Mouse (Mus musculus) heart, embryonic 15.5 days (tissue): ENCODE measurements at regions not wholly inside any gene's neighbourhood (a gene's known extent, or its start where the extent isn't known, plus 50 kb on each side); places are given as distances from the start of the nearest gene placed in this dataset.
A peak's percentile ranks its signal among the peaks of the same experiment; 100 is the strongest.
"Not testable (repeated sequence)": the region's sequence is repeated elsewhere in the genome, so short reads cannot be mapped to it uniquely, and the experiment has no call there.

Experiments
- ATAC-seq: fragments of 200-750 bp; cut with Nextera tagmentation; replicated peaks from 2 replicates; pipeline ENCODE4 v1.8.0; 2017; ENCODE audit warnings: low read depth, moderate TSS enrichment; ENCODE audit not compliant: insufficient number of reproducible peaks, insufficient read depth, low FRiP score
- H3K27ac ChIP-seq: fragments of 300-500 bp; sonication (generic); 2 replicates; pipeline ENCODE4 v1.5.1; 2015; ENCODE audit warnings: mild to moderate bottlenecking, inconsistent platforms
- H3K27me3 ChIP-seq: fragments of 300-500 bp; sonication (generic); 2 replicates; pipeline ENCODE4 v1.6.1; 2015; ENCODE audit warnings: inconsistent platforms
- H3K36me3 ChIP-seq: fragments of 300-500 bp; sonication (generic); 2 replicates; pipeline ENCODE4 v1.6.1; 2015; ENCODE audit warnings: mild to moderate bottlenecking, inconsistent platforms
- H3K4me1 ChIP-seq: fragments of 300-500 bp; sonication (generic); replicated peaks from 2 replicates; pipeline ENCODE4 v1.6.1; 2015; ENCODE audit warnings: inconsistent platforms
- H3K4me2 ChIP-seq: fragments of 300-500 bp; sonication (generic); 2 replicates; pipeline ENCODE4 v1.6.1; 2015; ENCODE audit warnings: inconsistent platforms, mild to moderate bottlenecking, moderate library complexity
- H3K4me3 ChIP-seq: fragments of 300-500 bp; sonication (generic); 2 replicates; pipeline ENCODE4 v1.5.1; 2015; ENCODE audit warnings: mild to moderate bottlenecking, inconsistent platforms
- H3K9ac ChIP-seq: fragments of 300-500 bp; sonication (generic); 2 replicates; pipeline ENCODE4 v1.6.1; 2015; ENCODE audit warnings: mild to moderate bottlenecking, inconsistent platforms
- H3K9me3 ChIP-seq: fragments of 300-500 bp; sonication (generic); replicated peaks from 2 replicates; pipeline ENCODE4 v1.6.1; 2016; ENCODE audit warnings: inconsistent platforms
- WGBS: fragments of 180-500 bp; shearing (Covaris S2); methylation state at CpG from one replicate; pipeline ENCODE4 v1.1.7; 2015; ENCODE audit warnings: mixed read lengths; 5-methylcytosine and 5-hydroxymethylcytosine counted together

DNA sequence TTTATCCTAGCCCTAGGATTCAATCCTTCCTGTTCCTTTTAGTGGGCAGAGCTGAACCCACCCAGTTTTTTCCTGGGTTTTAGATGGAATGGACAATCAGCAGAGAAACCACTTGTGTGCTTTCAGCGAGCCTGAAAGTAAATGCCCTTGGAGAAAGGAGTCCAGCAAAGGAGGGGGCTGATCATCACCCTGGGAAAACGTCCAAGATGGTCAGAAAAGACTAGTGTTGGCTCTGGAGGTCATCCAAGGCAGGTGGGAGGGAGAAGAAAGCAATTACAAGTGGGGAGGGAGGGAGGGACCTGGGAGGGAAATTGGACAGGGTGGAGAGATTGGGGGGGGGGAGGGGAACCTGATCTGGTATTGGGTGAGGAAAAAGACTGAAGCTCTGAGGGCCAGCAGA, 55.6 kb upstream of the Zfp366 start:
- Histone ChIP-seq H3K27ac (peak overlapping the region; percentile 27; the same call in 1 of the 2 replicates), H3K9ac (no peak overlapping the region), H3K9me3 (no peaks in the 10 kb centered on the region), H3K27me3 (no peaks in the 10 kb centered on the region), H3K4me1 (peaks cover 26% of the 10 kb centered on the region), H3K4me2 (no peak overlapping the region), H3K4me3 (no peak overlapping the region), H3K36me3 (no peaks in the 10 kb centered on the region)
- no peak for ATAC-seq
- WGBS: 26% methylated on average over 2 of the region's 2 CpGs

DNA sequence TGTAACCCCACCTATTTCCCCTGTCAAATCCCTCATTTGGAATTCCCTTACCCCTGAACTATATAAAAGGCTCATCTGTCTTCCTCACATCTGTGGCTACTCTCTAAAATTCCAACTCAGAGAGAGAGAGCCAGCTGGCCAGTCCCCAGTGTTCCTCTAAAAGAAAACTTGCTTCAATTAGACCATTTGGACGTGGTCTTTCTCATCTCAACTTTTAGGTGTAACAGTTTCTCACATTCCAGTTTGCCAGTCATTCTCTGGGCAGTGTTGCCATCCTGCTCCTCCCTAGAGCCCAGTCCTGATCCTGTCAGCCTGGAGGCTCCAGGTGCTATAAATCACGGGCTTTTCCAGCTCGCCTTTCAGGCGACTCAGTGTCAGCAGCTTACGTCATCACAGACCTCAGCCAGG, 56.3 kb upstream of the Zfp366 start:
- H3K4me1 ChIP-seq: peaks cover 28% of the 10 kb centered on the region

DNA sequence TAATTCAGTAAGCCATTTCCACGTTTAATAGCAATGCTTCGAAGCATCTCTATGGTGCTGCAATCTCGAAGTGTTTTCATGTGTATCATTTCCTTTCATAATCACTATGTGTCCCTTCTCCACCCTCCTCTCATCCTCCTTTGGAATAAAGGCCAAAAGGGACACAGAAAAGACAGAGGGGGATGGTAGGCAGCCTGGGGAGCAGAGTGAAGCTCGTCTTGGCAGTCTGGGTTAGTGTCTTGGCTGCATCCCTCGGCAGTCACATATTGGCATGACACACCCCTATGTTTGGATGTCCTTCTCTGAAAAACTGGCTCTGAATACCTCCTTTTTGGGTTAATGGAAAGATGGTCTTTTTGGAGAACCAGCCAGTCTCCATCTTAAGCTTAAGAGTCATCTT, 56.9 kb upstream of the Zfp366 start:
- no peak for ATAC-seq
- Histone ChIP-seq H3K36me3 (no peaks in the 10 kb centered on the region), H3K4me2 (no peak overlapping the region), H3K9me3 (no peaks in the 10 kb centered on the region), H3K4me3 (no peak overlapping the region), H3K27ac (no peak overlapping the region), H3K4me1 (peaks cover 28% of the 10 kb centered on the region), H3K27me3 (no peaks in the 10 kb centered on the region), H3K9ac (no peak overlapping the region)
- 73% methylated on average over 5 of the region's 5 CpGs for WGBS

More for the DNA sequence above, 56.3 kb upstream of the Zfp366 start:
- H3K4me2 ChIP-seq: no peak overlapping the region
- H3K4me3 ChIP-seq: no peak overlapping the region
- H3K27ac ChIP-seq: no peak overlapping the region; the same call in 1 of the 2 replicates
- H3K27me3 ChIP-seq: no peaks in the 10 kb centered on the region
- no peak for ATAC-seq
- WGBS: 68% methylated on average over 5 of the region's 5 CpGs
- no peaks in the 10 kb centered on the region for H3K36me3 ChIP-seq
- H3K9me3 ChIP-seq: no peaks in the 10 kb centered on the region
- H3K9ac ChIP-seq: no peak overlapping the region

DNA sequence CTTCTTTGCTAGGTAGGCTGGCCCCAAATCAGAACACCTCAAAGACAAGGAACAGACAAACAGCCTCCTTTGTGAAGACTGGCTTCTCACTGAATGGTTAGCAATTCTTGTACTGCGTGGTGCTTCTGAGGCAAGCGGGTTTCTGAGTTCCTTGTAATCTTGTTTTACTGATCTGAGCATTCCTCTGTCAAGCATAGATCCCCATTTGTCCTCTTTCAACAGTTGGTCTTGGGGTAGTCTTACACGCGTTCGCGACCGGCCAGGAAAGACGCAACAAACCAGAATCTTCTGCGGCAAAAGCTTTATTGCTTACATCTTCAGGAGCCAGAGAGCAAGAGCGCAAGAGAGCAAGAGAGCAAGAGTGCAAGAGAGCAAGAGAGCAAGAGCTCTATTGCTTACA, 57.7 kb upstream of the Zfp366 start:
- not testable (repeated sequence) for H3K36me3 ChIP-seq, H3K4me2 ChIP-seq, ATAC-seq, H3K27ac ChIP-seq, H3K27me3 ChIP-seq, H3K9ac ChIP-seq, H3K4me3 ChIP-seq, H3K9me3 ChIP-seq
- peaks cover 28% of the 10 kb centered on the region for H3K4me1 ChIP-seq
- 96% methylated on average over 10 of the region's 10 CpGs for WGBS

DNA sequence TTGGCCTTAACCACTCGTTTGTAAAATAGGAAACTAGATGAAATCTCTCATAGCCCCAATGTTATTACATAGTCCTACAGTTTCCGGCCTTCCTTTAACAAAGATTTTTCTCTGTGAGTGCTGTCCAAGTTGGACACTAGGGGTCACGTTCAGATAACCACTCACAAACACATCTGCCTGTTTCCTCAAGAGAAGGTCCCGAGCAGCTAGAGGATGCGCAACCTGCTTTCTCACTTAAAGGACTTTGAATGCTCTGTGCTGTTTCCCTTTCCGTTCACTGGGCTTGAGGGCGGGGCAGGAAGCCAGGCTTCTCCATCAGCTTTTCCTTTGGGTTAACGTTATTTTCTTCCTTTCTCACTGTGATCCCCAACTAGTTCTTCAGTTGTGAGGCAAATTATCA, 58.1 kb upstream of the Zfp366 start:
- H3K4me2 ChIP-seq: no peak overlapping the region
- no peaks in the 10 kb centered on the region for H3K9me3 ChIP-seq
- H3K9ac ChIP-seq: no peak overlapping the region
- H3K27ac ChIP-seq: no peak overlapping the region
- 73% methylated on average over 8 of the region's 8 CpGs for WGBS
- peaks cover 28% of the 10 kb centered on the region for H3K4me1 ChIP-seq
- no peaks in the 10 kb centered on the region for H3K27me3 ChIP-seq
- H3K36me3 ChIP-seq: no peaks in the 10 kb centered on the region
- no peak for ATAC-seq
- H3K4me3 ChIP-seq: no peak overlapping the region

DNA sequence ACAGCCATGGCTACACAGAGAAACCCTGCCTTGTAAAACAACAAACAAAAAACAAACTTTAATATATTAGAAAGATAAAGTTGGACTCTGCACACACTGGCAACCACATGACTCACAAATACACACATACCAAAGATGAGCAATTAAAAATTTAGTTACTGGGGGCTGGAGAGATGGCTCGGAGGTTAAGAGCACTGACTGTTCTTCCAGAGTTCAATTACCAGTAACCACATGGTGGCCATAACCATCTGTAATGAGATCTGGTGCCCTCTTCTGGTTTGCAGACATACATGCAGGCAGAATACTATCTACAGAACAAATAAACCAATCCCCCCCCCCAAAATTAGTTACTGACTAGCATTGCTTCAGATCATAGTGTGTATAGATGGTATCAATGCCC, 58.7 kb upstream of the Zfp366 start:
- 86% methylated on average over 1 of the region's 1 CpGs for WGBS
- H3K9me3 ChIP-seq: no peaks in the 10 kb centered on the region
- no peaks in the 10 kb centered on the region for H3K36me3 ChIP-seq
- H3K4me1 ChIP-seq: peaks cover 28% of the 10 kb centered on the region
- peak overlapping the region; percentile 75; the same call in 1 of the 2 replicates for H3K27ac ChIP-seq
- no peak overlapping the region for H3K4me2 ChIP-seq
- H3K9ac ChIP-seq: no peak overlapping the region
- H3K27me3 ChIP-seq: no peaks in the 10 kb centered on the region
- H3K4me3 ChIP-seq: no peak overlapping the region
- ATAC-seq: no peak

DNA sequence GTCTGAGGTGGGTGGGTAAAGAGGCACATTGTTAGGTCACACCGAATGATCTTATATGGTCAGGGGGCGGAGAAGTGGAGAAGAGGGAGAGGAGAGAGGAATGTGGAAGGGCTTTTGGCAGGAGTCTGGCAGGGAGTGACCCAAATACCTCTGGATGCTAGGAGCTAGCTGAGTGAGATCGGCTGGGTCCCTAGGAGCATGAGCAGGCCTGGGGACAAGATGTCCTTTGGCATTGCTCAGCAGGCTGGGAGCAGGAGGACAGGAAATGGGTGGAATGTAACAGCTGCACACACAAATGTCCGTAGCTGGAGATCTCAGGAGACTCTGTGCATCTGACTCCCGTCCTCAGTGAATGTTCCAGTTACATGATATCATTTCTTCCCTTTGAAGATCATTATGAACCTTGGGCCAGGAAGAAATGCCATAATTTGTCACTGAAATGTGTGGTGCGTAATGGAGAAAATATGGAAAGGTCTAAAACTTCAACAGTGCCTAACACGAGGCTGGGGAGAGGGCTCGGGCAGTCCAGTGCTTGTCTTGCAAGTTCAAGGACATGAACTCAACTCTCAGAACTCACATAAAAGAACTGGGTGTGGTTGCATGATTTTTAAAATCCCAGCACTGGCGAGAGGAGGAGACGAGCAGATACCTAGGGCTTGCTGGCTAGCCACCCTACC, 59.6 kb upstream of the Zfp366 start:
- no peaks in the 10 kb centered on the region for H3K27me3 ChIP-seq
- WGBS: 43% methylated on average over 10 of the region's 10 CpGs
- peak; percentile 83 for ATAC-seq
- no peak overlapping the region for H3K4me2 ChIP-seq
- peak overlapping the region; percentile 75 for H3K27ac ChIP-seq
- no peaks in the 10 kb centered on the region for H3K36me3 ChIP-seq
- no peak overlapping the region for H3K4me3 ChIP-seq
- H3K4me1 ChIP-seq: peaks cover 28% of the 10 kb centered on the region
- no peaks in the 10 kb centered on the region for H3K9me3 ChIP-seq
- no peak overlapping the region for H3K9ac ChIP-seq

DNA sequence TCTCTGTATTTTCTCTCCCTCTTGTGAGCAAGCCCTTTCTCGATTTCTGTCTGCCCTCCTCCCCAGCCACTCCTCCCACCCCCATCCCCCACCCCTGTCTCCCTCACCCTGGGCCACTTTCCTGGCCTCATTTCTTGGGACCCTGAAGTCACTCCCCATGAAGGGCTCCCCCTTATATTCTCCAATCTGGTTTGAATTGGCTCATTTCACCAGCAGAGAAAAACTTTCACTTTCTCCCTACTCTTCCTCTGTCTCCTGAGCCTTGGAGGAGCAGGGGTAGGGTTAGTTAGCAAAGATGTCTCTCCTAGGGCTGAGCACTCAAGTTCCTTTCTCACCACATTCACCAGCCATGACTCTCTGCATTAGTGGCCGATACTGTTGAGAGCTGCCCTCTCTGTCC, 60.5 kb upstream of the Zfp366 start:
- Histone ChIP-seq H3K27ac (peak overlapping the region; percentile 75), H3K4me3 (no peak overlapping the region), H3K27me3 (no peaks in the 10 kb centered on the region), H3K9ac (no peak overlapping the region), H3K36me3 (no peaks in the 10 kb centered on the region), H3K4me1 (peaks cover 28% of the 10 kb centered on the region), H3K4me2 (no peak overlapping the region), H3K9me3 (no peaks in the 10 kb centered on the region)
- ATAC-seq: no peak
- 39% methylated on average over 2 of the region's 2 CpGs for WGBS

DNA sequence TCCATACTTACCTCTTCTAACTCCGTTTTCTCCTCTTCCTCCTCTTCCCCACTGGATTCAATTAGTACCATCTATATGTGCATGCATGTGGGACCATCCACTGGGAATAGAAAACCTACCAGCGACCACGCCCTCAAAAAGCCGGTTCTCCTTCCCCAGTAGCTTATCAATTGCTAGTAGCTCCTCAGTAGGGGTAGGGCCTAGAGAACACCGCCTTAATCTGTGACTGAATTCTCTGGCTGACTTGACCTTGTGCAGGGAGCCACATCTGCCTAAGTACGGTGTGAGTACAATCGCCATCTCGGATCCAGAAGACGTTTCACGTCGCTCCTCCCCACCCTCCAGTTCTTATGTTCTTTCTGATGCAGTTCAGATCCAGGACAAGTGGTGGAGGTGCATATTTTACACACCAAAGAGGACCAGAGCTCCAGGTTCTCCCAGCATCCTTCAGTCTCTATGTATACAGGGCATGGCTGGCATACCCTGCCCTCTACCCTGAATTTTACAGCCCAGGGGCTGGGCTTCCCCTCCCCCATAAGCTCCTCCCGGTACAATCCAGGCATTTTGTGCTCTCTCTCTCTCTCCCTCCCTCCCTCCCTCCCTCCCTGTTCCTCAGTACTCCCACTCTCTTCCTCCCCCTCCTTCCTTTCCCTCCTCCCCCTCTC, 61.0 kb upstream of the Zfp366 start:
- H3K27me3 ChIP-seq: no peaks in the 10 kb centered on the region
- H3K4me1 ChIP-seq: peaks cover 24% of the 10 kb centered on the region
- no peak for ATAC-seq
- H3K4me2 ChIP-seq: no peak overlapping the region
- H3K4me3 ChIP-seq: no peak overlapping the region
- 0 out of 2 replicates have a peak overlapping the region, but pooled peaks have one; percentile 29 for H3K27ac ChIP-seq
- no peaks in the 10 kb centered on the region for H3K9me3 ChIP-seq
- H3K36me3 ChIP-seq: no peaks in the 10 kb centered on the region
- 78% methylated on average over 12 of the region's 12 CpGs for WGBS
- no peak overlapping the region for H3K9ac ChIP-seq

DNA sequence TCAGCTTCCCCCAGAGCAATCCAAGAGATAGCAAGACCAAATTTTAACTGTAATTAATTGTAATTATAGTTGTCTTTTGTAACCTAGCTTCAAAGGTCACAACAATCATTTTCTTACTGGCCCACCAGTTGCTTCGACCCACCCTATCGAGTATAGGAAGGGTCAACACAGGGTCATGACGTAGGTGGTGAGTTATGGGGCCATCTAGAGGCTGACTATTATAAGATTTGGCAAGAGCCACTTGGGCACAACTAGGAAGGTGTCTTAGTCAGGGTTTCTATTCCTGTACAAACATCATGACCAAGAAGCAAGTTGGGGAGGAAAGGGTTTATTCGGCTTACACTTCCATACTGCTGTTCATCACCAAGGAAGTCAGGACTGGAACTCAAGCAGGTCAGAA, 62.1 kb upstream of the Zfp366 start:
- H3K9me3 ChIP-seq, ATAC-seq, H3K4me3 ChIP-seq, H3K4me2 ChIP-seq, H3K27ac ChIP-seq, H3K36me3 ChIP-seq, H3K9ac ChIP-seq, H3K27me3 ChIP-seq: not testable (repeated sequence)
- H3K4me1 ChIP-seq: peaks cover 19% of the 10 kb centered on the region
- WGBS: 76% methylated on average over 4 of the region's 4 CpGs

DNA sequence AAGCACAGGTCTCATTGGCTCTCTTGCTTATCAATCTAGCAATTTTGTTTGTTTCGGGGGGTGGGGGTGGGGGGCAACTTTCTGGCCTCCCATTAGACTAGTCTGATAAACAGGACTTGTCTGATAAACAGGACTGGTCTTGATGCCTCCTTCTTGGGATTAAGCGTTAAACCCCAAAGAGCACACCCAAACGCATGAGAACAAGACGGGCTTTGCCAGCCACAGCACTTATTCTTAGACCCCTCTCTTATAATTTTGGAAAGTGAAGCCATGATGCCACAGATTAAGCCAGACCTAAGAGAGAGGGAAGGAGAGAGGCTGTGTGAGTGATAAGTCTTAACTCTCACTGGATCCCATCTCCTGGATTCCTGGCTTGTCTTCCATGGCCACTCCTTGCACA, 63.5 kb upstream of the Zfp366 start:
- H3K36me3 ChIP-seq: no peaks in the 10 kb centered on the region
- WGBS: 90% methylated on average over 4 of the region's 4 CpGs
- H3K4me2 ChIP-seq: no peak overlapping the region
- no peaks in the 10 kb centered on the region for H3K9me3 ChIP-seq
- no peak overlapping the region for H3K9ac ChIP-seq
- H3K4me3 ChIP-seq: no peak overlapping the region
- no peak for ATAC-seq
- H3K27ac ChIP-seq: no peak overlapping the region
- H3K4me1 ChIP-seq: peaks cover 19% of the 10 kb centered on the region
- H3K27me3 ChIP-seq: no peaks in the 10 kb centered on the region

DNA sequence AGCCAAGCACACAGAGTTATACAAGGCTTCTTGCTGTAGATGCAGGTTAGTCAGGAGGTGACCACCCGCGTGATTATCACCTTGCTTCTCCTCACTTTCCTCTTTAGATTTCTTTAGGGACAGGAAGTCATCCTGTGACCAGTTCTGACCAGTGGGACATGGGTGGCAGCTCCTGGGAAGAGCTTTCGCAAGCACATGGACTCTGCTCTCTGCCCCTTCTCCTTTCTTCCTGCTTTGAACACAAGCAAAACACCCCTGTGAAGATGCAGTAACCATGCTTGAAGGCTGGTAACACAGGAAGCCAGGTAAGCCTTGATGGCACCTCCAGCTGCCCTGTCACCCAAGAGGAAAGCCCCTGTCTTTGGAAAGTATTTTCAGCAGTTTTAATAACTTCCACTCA, 64.7 kb upstream of the Zfp366 start:
- H3K4me3 ChIP-seq: no peak overlapping the region
- ATAC-seq: no peak
- 87% methylated on average over 3 of the region's 3 CpGs for WGBS
- H3K9ac ChIP-seq: no peak overlapping the region
- no peak overlapping the region for H3K4me2 ChIP-seq
- H3K4me1 ChIP-seq: peaks cover 11% of the 10 kb centered on the region
- no peaks in the 10 kb centered on the region for H3K9me3 ChIP-seq
- H3K27me3 ChIP-seq: no peaks in the 10 kb centered on the region
- H3K36me3 ChIP-seq: no peaks in the 10 kb centered on the region
- H3K27ac ChIP-seq: no peak overlapping the region
